Mouse (Mus musculus): ENCODE measurements around the gene Gpr39. TPM values are rescaled to one million over a fixed set of nuclear protein-coding genes. Genes with fewer than 3 reads are reported as not detected.

The Gpr39 gene
- polyA plus RNA-seq, 3 experiments from 2014 or later, result not detected

DNA sequence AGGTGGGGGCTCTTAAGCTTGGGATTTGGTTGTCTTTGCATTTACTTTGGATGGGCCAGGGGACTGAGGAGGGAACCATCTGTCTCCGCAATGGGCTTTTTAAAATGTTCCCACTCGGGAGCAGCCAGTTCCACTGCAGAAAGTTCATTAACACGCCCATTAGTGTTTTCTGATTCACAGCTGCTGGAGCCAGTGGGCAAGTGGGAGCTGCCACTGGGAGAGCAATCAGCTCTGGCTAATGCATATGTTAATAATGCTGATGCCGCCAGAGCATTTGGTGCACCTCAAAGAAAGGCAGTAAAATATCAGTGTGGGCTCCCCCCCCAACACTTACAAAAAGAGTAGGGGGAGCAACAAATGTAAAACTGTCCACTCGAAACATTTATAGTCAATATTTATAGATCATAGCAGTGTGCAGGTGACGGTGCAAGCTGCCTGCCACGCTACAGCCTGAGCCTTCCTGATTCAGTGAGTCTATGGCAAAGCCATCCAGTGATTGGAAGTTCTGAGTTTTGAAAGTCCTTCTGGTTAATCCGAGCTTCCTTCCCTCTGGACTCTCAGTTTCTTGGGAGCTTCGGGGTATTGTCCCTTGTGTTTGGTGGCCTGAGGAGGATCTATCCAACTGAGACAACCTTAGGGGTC lies 136.5 kb downstream of the Gpr39 start:
- ATAC-seq, result no peak

DNA sequence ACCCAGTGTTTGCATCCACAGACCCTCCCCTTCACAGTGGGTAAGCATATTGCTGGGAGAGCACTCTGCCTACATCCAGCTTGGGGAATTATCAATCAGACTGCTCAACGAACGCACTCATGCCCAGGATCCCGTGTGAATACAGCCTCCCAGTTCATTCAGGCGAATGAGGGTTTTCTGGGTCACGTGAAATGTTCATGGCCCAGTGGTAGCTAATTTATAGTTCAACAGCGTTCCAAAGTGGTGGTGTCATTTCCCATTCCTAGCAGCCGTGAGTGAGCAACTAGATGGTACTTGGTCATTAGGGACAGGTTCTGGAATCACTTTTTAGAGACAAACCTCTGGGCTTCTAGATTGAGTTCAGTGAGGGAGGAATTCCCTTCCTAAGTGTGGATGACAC lies 144.3 kb downstream of the Gpr39 start:
- no peak for ATAC-seq

DNA sequence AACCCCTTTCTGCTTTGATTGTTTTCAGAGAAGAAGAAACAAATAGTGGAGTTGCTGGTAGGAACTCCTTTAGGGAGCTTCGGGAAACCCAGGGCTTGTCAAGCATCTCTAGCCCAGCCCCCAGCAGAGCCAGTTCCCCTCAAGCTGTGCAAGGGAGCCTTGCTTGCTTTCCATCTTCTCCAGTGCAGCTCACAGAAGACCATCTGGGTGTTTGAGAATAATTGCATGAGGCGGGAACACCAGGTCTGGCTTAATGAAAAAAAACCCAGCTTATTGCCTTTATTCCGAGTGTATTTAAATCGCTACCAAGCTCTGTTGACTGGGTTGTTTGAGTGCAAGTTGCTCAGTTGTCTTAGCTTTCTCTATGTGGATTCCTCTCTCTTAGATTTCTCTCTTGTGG lies 146.8 kb downstream of the Gpr39 start:
- ATAC-seq, result no peak

DNA sequence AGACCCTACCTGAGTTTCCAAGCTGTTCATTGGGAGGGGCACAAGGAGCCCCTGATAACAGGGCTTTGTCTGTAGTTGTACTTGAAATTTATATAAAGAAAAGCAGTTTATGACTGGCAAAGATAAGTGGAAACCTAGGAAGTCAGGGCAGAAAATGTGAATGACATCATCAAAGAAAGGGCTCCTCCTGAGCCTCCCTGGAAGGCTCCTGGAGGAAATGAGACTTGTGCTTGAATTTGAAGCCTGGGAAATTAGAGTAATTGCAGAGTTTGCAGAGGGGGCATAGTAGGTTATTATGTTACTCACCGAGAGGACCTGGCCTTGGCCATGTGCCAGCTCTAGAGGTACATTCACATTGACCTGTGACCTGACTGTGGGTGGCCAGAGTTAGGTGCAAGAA lies 160.7 kb downstream of the Gpr39 start:
- no peak for ATAC-seq

DNA sequence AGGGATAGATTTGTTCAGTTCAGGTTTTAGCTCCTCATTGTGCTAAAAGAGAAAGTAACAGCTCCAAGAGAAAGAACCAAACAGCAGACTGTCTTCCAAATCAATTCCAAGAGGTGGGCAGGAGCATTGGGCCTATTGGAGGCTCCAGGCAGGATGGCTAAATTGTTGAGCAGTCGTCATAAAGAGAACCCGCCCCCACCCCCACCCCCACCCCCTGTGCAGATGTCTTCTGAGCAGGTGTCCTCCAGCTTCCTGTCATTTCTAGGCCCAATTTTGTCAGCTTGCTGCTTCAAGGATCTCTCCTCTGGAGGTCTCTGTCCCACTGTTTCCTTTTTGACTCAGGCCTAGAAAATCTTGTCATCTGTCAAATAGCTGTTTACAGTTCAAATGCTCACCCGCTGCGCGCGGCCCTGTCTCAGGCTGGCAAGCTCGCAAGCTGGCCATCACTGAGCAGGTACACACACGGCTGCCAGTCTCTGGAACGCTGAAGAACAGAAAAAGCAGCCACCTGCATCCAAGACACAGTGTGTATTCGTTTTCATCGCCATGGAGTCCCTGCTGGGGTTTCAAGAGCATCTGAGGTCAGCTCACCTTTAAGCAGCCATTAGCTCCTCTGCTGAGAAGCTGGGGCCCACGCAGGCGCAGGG lies 163.1 kb downstream of the Gpr39 start:
- no peak for ATAC-seq

DNA sequence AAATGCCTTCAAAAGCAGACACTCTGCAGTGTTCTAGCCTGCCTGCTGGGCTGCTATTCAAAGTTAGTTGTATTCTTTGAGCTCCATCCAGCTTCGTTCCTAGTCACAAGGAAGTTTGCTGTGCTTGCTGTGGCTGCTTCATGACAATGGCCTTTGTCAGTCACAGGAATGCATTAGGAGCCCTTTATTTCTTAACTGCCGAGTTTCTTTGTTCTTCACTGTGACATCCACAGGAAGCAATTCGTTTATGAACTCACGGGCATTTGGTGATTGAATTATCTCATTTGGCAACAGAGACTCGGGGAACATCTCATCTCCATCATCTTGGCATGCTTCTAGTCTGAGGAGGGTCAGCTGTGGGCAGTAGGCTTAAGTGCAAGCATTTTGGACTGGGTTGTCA lies 177.9 kb downstream of the Gpr39 start:
- no peak for ATAC-seq

DNA sequence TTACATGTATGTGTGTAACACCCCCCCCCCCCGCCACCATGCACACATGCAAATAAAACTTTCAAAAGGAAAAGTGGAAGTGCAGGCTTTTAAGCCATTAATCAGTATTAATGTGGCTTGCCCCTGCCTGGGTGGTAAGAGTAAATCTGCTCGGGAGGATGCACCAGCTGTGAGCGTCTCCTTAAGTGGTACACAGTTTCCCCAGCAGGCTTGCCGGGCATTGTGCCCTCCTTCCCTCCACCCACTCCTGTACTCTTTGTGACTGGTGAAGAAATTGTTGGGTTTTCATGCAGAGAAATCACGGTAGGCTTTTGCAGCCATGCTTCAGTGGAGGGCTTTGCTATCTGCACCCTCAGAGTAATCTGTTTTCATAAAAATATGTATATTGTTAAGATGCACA lies 181.8 kb downstream of the Gpr39 start:
- ATAC-seq, result no peak

DNA sequence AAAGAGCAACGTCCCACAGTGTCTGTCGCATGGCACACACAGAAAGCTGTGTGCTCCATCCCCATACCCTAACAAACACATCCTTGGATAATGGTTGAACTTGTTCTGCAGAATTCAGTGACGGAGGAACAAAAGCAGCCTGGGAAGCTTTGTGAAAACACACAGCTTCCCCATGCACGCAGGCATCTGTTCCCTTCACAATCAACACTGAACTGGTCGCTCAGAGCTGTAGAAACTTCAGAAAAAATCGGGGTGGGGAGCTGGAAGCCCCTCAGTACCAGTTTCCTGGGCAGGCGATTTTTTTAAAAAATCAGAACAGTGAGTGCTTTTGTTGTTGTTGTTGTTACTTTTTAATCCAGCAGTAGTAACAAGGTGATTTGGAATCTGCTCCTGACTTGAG lies 193.3 kb downstream of the Gpr39 start:
- ATAC-seq, result no peak

DNA sequence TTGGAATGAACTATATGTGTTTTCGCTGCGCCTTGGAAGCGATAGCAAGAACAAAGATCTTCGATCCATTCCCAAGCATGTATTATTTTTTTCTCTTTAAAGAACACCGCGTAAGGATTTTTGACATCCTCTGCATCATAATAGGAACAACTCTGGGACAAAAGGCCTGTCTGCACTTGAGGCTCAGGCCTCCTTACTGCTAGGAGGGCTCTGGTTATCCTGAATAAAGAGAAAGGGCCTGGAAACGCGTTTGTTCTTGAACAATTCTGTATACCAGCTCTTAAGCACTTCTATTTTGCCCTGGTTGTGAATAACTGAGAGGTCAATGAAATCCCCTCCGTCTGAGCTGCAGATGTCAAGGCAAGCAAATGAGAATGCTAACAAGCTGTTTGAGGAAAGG lies 216.4 kb downstream of the Gpr39 start:
- no peak for ATAC-seq

DNA sequence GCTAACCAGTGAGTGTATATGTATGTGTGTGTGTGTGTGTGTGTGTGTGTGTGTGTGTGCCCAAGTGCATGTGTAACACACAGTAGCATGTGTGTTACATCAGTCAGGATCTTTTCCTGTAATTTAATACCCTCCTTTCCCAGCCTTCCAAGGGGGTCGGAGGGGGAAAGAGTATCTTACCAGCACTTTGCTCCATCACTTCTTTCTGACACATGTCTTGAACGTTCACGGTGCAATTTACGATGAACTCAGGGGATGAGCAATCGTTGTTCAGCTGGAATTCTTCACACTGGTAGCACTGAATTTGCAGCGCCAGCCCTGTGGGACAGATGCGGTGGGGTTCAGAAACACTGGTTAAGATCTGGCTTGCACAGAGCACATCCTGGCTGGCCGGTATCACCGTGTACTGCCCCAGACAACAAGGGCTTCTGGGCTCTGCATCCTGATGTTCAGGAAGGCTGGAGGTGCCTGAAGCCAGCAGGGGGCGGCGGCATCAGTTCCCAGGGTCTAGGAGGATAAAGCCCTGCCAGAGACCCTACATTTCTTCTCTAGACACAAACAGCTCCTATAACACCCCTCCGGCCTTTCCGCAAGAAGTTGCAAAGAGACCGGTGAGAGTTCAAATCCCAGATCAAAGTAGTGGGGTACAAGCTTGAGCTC lies 233.5 kb downstream of the Gpr39 start:
- ATAC-seq, result no peak

DNA sequence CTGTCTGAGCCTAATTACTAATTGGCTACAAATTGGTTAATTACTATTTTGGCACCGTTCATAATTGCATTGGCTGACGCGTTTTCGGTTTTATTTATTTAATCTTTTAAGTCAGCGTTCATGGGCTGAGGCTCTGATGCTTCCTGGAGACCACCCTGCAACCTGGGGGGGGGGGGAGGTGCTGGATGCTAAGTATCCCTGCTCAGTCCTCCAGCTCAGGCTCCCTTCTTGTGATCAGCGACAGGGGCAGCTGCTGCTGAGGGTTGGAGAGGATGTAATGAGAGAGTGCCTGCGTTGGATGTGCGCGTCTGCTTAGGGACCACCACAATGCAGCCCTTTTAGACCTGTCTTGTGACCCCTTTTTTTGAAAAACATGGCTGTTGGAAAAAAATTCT lies 234.1 kb downstream of the Gpr39 start:
- no peak for ATAC-seq

DNA sequence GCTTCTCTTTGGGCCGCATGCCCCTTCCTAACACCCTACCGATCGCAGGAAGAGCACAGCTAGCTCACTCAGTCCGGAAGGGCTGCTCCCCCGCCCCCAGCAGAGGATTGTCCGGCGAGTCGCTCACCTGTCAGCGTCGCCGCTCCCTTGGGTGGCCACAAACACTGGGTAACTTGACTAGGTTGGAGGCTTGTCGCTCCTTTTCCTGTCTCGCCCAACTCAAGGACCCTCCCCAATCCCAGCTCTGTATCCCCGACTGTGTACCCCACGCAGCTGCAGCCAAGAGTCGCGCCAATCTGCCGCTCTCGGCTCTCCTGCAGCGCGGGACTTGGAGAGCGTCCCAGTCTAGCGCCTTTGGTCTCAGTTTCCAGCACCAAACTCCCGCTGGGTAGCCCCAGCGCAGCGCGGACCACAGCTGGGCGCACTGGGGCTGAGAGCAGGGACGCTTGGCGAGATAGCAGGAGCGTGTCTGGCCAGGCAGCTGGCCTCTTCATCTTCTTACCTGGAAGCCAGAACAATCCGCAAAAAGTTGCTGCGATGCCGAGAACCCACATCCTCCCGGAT lies 234.6 kb downstream of the Gpr39 start:
- ATAC-seq, result no peak

DNA sequence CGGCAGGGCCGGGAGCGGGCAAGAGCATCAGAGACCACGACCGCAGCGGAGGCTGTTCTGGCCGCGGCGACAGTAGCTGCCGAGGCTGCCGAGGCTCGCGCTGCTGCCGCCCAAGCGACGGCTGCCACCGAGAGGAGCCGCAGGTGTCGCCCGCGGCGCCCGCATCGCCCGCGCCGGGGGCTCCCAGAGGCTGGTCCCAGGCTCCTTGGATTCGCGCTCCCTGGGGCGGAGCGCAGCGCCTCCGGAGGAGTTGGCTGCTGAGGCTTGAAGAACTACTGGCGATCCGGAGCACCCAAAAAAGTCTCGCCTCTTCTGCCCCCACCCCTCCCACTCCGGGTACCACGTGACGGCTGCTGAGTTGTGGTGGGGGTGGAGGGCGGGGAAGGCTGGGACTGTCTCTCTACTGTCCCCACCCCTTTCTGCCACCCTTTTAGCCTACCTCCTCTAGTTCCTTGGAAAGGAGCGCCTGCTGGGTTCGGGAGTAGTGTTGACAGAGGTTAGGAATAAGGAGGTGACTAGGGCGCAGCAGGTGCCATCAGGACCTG lies 235.2 kb downstream of the Gpr39 start:
- no peak for ATAC-seq

DNA sequence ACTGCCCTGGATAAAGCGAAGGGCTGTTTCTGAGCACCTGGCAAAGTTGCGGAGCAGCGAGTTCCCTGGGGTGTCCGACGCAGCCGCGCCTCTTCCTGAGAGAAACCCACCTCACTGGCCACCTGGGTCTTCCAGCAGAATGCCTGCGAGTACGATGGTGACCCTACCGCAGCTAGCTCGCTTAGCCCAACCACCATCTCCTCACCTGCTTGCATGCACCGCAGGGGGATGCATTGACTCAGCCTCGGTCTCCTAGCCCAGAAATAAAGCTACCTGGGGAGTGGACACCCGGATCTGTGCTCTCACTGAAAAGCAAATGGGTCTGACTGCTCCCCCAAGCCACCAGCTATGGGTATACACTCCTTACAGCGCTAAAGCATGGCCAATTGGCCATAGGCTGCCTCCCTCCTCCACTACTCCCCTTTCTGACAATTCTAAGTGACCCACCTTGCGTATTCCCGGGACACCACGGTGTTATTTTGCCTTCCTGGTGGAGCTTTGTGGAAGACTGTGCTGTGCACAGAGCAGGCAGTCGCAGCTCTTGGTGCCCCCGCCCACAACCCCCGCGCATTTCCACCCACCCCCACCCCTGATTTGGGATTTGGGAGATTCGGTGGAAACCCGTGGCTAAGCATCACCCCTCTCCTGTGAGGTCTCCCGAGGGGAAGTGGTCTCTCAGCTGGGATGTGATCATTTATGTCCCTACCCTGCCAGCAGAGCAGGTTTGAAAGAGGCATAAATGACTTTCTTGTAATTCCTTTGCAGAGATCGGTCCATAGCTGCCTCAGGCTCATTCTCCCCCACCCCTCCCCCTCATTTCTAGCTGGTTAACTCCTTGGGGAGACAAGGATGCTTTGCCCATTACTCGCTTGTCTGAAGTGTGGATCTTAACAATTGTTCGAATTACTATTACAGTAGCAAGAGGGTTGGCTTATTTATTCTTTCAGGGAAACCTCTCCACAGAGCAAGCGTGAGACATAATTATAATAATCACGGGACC lies 236.1 kb downstream of the Gpr39 start, which contains the start of gene Lypd1:
TSS of gene Lypd1 (minus strand) at position 501 of the 1,000 bp plus-strand sequence.
- ATAC-seq, result no peak

DNA sequence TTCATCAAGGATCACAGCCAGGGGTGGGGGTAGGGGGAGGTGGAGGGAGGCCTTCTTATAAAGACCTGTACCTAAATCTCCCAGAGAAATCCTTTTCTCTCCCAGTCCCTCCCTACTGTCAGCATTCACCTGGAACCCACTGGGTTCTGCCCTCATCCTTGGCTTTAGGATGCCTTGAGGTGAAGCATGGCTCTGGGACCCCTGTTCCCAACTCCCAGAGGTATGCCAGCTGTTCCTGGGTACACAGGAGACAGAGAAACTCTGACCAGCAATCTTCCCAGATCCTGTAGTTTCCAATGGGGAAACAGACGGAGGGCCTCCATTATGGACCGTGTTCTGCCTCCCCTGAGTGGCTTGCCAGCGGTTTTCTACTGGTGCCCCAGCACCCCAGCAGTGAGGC lies 243.9 kb downstream of the Gpr39 start:
- ATAC-seq, result no peak

DNA sequence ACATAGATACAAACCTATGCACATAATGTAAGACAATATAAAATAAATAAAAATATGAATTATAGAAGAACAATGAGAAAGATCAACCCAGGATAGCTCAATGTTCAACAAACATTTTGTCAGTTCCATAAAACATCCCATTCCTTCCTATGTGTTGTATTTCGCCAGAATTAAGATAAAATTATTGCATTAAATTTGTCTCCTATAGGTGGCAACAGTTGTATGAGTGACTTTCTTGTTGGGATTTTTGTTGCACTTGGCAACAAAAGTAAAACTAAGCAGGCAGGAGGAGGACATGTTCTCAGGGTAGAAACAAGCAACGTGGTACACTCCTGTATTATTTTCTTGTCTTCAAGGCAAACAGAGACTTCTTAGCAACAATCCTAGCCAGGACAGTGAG lies 246.3 kb downstream of the Gpr39 start:
- ATAC-seq, result no peak

Other genes with a start within 250 kb of the Gpr39 start
- gene Actr3, start 241.3 kb upstream of the Gpr39 start, polyA plus RNA-seq (2017; shearing (Covaris generic)), result 100 to 1,000 TPM; 463 to 831 (median 493) TPM
- 1 to 10 TPM in 2 of 3 experiments, under 1 TPM in 1; 0.89 to 1.9 (median 1.5) TPM for gene Slc35f5, start 116.4 kb upstream of the Gpr39 start, polyA plus RNA-seq (2017; shearing (Covaris generic))
- gene Lypd1, start 236.1 kb downstream of the Gpr39 start, polyA plus RNA-seq (2017; shearing (Covaris generic)), result not detected

Measured in inflammation-experienced regulatory T-cells, adult 6 months (primary cell).